Mouse (Mus musculus) Patski (cell line): ENCODE results near the gene Gm17455. TPM values are rescaled to one million over a fixed set of nuclear protein-coding genes. Genes with fewer than 3 reads are reported as not detected.

Source experiments
- ATAC-seq: fragments of 100-300 bp; one replicate; pipeline ENCODE4 v1.8.0; 2021
- CTCF ChIA-PET: fragments of 350-600 bp; sonication (Branson Sonifier 250); formaldehyde crosslinking; loops from one replicate; lab custom pipeline; 2022; ENCODE audit warnings: inconsistent platforms; lab: Charles Lee
- POLR2A ChIA-PET: fragments of 350-600 bp; sonication (Branson Sonifier 250); formaldehyde crosslinking; loops from one replicate; lab custom pipeline; 2022; ENCODE audit warnings: antibody characterized with exemption, inconsistent platforms; lab: Charles Lee
- DNase-seq: peaks from one replicate; pipeline ENCODE4 v3.0.0-alpha.2; 2011; ENCODE audit warnings: low read depth, low spot score
- H3K27me3 ChIP-seq: fragments of 371-371 bp; one replicate; pipeline ENCODE4 v1.5.1; 2021
- CTCF ChIP-seq: fragments of 100-300 bp; IDR thresholded peaks from one replicate; pipeline ENCODE4 v1.5.1; 2021
- in situ Hi-C: fragments of 300-500 bp; cut with MboI; formaldehyde crosslinking; loops from 3 replicates; pipeline ENCODE4 v1.11.1; 2018; ENCODE audit warnings: low pct_unique_long_range_greater_than_20kb, mixed read lengths
- polyA plus RNA-seq: library from polyadenylated mRNA; unstranded; gene quantifications from one replicate; pipeline ENCODE4 v1.2.3, GENCODE M21; 2021

The Gm17455 gene
- polyA plus RNA-seq, 1 experiment from 2014 or later, result not detected

DNA sequence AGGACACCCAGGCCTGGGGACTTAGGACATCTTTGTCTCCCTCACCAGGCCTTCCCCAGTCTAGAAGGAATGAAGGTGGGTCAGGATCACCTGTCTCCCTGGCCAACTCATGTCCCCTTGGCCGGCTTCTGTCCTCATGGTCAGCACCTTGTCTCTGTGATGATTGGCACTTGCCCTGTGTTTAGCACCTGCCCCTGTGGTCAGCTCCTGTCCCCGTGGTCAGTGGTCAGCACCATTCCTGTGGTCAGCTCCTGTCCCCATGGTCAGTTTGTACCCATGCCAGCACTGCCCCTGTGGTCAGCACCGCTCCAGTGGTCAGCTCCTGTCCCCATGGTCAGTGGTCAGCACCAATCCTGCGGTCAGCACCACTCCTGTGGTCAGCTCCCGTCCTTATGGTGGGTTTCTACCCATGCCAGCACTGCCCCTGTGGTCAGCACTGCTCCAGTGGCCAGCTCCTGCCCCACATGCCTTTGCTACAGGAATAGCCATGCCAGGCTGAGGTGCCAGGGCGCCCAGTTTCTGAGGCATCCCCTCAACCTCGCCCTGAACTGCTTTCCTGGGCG lies 45.6 kb downstream of the Gm17455 start:
- POLR2A ChIA-PET, result interaction anchor here (0.7 kb wide), 1 partner anchor 208 kb away, joined by 3 read pairs; no protein-coding TSS in a partner anchor
- CTCF ChIA-PET, result interaction anchor here (0.6 kb wide), 1 partner anchor 25 kb away, joined by 3 read pairs; no protein-coding TSS in a partner anchor
- no peak for ATAC-seq
- in situ Hi-C loops, result loop anchor here (25.0 kb wide), 1 partner anchor 417 kb away; no protein-coding TSS in a partner anchor
- peaks cover 16% of the 10 kb centered on the region for H3K27me3 ChIP-seq
- DNase-seq, result peak; percentile 9
- TF ChIP-seq CTCF, result no peak

DNA sequence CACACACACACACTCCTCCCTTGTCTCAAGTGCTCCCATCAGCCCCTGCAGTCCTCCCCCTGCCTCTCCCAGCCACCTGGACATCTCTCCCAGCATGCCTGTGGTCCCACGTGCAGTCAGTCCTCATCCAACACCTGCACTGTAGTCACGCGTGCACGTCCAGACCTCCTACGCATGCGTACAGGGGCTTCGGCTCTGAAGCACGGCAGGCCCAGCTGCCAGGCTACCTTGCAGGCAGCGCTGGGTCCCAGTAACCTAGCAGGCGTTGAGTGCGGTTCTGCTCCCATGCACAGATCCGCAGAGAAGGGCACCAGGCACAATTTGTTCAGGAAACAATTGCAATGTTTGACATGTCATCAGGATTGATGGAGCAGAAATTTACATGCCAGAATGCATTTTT lies 47.7 kb downstream of the Gm17455 start:
- CTCF ChIA-PET, result no interaction called here
- peaks cover 12% of the 10 kb centered on the region for H3K27me3 ChIP-seq
- ATAC-seq (no peak), DNase-seq (no peak)
- POLR2A ChIA-PET, result no interaction called here
- TF ChIP-seq CTCF, result no peak
- in situ Hi-C loops, result loop anchor here (25.0 kb wide), 1 partner anchor 415 kb away; no protein-coding TSS in a partner anchor

Other genes with a start within 250 kb of the Gm17455 start
- 3.0 TPM for gene Chst3, start 180.5 kb upstream of the Gm17455 start, polyA plus RNA-seq
- gene Psap, start 122.1 kb upstream of the Gm17455 start, polyA plus RNA-seq, result 1,741 TPM
- gene Vsir, start 52.9 kb upstream of the Gm17455 start, polyA plus RNA-seq, result 2.7 TPM